Mouse (Mus musculus) R1 (cell line): ENCODE measurements around the gene Ttll10.

ENCODE experiments used
- DNase-seq: peaks from one replicate; pipeline ENCODE4 v3.0.0-alpha.2; 2018; ENCODE audit warnings: low read depth, low spot score

The Ttll10 gene

GRCm38 (mm10) chr4:156065156-156065894 is 6.1 kb upstream of the Ttll10 start:
- no peak for DNase-seq

- DNase-seq = no peak
These were observed 5.3 kb upstream of the Ttll10 start for GRCm38 (mm10) chr4:156064510-156064897.

GRCm38 (mm10) chr4:156063861-156064509 is 4.8 kb upstream of the Ttll10 start:
- DNase-seq = peak; percentile 83

DNA sequence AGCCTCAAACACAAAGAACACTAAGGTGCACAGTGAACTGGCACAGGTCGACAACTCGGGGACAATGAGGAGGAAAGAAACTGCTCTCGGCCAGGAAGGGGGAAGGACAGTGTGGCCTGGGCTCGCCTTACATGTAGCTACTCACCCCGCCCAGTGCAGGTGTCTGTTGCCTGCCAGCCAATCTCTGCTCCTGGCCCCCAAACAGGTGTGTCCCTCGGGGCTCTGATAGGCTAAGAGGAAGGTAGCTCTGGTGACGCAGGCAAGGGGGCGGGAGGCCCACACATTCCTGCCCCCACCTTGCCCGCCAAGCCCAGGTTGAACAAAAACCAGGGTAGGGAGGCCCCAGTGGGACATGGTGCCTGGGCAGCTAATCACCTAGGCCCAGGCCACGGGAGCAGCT is 499 bp upstream of the Ttll10 start:
- DNase-seq = peak; percentile 85

DNA sequence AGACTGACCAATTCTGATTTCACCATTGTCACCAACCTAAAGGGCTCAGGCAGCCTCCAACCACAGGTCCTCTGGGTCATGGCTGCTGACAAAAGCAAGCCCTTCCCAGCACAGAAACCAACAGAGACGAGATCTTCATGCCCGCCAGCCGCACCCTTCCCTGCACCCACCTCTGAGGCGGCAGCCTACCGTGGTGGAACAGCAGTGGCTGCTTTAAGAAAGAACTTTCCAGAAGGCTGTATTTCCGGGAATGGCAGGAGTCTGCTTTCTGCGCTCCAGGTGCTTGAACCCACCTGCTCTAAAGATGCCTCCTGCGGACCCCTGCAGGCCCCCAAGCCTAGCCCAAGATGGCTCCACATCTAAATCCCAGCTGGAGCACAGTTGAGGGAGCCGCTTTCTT is 388 bp downstream of the Ttll10 start:
- DNase-seq = no peak

- DNase-seq = no peak
These were observed 1.5 kb downstream of the Ttll10 start for GRCm38 (mm10) chr4:156057702-156058101.

DNA sequence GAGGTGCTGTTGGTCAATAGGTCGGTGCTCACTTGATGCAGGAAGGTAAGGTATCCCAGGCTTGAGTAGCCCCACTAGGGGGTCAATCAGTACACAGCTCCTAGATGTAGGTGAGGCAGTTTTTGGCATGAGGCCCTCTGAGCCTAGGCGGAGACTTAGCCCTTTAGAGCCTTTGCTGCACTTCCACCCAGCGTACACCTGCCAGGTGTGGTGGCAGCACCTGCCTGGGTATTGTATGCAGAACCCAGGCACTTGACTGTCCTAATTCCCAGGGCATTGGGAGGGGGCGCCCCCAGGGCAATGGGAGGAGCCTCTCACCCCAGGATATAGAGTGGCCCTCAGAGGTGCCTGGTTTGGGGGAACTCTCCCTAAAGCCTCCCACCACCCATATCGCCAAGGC is 4.0 kb downstream of the Ttll10 start:
- no peak for DNase-seq

GRCm38 (mm10) chr4:156054606-156055005 is 4.6 kb downstream of the Ttll10 start:
- no peak for DNase-seq

DNA sequence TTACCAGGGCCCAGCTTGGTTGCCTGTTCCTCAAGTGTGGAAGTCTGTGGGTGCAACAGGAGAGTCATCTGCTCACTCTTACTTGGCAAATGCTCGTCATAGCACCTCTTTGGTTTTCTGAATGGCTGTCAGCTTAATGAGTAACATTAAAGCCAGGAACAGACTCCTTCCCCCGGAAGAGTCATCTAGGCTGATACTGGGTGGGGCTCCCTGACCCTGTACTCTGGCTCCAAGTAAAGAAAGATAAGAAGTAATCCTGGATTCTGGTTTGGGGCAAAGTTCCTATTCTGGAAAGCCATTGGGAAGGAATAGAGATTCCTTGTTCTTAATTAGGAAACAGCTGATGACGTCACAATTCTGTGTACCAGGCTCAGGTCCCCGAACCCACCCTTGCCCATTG is 5.1 kb downstream of the Ttll10 start:
- DNase-seq = no peak

DNA sequence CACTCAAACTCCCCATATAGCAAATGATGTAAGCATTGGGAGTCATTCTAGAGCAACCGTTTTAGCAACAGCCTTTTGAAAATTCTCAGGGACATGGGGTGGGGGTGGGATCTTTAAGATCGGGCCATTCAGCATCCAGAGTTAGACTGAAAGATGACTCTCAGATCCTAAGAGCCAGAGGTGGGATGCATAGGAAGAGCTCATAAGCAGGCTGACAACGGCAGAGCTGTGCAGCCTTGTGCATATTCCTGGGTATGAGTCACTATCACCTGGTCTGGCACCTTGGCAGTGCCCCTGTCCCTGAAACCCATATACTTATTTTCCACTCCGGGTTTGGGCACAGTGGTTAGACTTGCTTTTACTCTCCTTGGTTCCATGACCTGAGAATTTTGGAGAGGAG is 6.1 kb downstream of the Ttll10 start:
- no peak for DNase-seq

DNA sequence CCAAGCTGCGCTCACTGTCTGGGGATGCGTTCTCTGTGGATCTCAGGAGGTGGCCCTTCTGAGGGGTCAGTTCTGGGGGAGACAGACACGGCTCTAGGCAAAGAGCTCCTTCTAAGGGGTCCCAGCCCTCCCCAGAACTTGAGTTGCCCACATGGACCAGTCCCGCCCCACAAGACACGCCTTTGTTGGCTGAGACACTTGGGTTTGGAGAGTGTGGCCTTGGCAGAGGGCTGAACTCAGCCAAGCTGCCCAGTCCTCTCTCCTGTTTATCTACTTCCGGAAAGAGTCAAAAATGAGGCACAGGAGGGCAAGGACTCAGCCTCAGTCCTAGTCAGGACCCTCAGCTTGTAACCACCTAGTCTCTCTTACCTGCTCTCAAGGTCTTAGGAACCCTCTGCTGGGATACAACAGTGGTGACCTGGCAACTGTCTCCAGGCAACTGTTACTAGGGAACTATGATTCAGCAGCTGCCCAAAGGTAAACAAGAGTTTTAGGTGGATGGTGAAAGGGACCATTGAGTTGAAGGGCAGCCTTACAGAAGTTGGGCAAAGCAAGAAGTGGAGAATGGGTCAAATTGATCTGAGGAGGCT is 8.7 kb downstream of the Ttll10 start:
- peak; percentile 63 for DNase-seq

DNA sequence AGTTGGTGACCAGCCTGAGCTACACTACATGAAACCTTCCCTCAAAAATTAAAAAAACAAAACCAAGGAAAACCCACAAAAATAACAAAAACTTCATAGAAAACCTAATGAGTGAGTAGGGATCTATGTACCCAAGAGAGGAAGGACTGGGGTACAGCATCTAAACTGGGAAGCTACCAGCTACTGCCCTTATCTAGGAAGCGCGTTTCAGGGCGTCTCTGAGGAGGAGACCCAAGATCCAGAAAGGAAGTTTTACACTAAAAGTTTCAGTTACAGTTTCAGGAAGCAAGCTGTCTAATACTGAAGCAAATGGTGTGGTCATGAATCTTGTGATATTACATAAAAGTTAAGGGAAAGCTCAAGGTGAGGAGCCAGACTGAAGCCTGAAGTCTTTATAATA is 9.4 kb downstream of the Ttll10 start:
- no peak for DNase-seq

- no peak for DNase-seq
These were observed 14.5 kb downstream of the Ttll10 start for GRCm38 (mm10) chr4:156044754-156045153.

- peak; percentile 25 for DNase-seq
These were observed 24.3 kb downstream of the Ttll10 start for GRCm38 (mm10) chr4:156034901-156035300.

- peak; percentile 35 for DNase-seq
These were observed 24.9 kb downstream of the Ttll10 start for GRCm38 (mm10) chr4:156034301-156034700.

GRCm38 (mm10) chr4:156033476-156034119 is 25.6 kb downstream of the Ttll10 start:
- DNase-seq = peak; percentile 83

DNA sequence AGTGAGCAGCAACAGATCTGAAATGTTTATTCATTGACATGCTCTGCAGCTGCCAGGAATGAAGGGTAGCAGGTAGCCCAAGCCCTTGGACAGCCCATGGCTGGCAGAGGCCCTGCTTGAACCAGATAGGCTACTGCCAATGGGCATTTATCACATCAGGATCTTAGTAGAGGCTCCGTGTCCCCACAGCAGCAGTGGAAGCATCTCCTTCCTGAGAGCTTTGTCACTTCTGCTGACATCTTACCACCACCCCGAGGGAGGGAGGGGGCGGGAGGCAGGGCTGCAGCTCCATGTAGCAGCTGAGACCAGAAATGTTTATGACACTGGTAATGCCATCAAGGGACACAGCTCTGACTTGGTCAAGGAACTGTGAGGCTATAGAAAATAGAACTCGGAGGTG is 26.4 kb downstream of the Ttll10 start:
- no peak for DNase-seq

DNA sequence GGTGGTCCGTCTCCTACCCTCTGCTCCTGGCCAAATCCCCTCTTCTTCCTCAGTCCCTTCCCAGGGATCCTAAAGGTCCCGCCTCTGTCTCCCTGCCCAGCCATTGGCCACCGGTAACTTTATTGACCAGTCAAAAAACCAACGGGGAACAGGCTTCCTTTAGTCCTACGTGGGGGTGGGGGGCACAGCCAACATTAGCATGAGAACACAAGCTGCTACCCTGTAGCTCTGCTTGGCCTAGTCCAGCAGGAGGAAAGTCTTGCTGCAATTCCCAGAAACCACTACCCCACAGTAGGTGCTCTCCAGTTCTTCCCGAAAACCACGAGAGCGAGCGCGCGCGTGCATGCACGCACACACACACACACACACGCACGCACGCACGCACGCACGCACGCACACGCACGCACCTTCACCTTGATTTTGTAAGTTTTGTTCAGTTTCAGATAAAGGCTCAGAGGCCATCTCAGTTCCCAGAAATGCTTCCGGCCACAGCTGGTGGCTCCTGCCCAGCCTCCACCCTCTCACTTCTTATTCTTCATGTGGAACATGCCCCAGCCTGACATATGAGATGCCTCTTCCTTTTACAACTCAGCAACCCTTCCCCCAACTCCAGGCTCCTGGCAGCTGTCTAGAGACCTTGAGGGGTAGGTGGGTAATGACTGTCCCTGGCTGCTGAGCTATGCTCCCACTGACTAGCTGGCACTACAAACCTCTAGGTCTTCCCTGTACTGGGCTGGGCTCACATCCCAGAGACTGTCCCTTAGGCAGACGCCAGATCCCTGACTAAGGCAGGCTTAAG is 27.4 kb downstream of the Ttll10 start:
- peak; percentile 96 for DNase-seq

GRCm38 (mm10) chr4:156031255-156031592 is 28.0 kb downstream of the Ttll10 start:
- DNase-seq = no peak

DNA sequence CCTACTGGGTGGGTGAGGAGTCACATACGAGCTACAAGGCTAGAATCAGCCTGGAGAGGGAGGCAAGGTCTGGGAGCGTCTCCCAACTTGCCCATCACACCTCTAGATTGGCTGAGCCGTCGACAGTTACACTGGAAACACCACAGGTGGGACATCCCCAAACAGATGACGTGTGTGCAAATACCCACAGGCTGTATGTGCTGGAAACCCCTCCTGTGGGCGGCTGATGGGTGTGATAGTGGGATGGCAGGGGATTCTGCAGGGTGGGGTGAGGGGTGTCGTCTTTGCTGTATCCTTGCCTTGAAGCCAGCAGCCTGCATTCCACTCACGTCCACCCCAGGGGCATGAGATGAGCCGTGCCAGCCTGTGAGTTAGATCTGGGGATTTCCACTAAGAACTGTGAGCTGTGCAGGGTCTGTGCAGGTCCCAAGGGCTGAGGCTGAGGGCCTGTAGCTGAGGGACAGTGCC is 28.5 kb downstream of the Ttll10 start:
- DNase-seq = no peak

GRCm38 (mm10) chr4:156028580-156028979 is 30.6 kb downstream of the Ttll10 start:
- no peak for DNase-seq

- DNase-seq = no peak
These were observed 33.2 kb downstream of the Ttll10 start, which contains the start of gene Tnfrsf18 for GRCm38 (mm10) chr4:156026013-156026412. Tnfrsf18 (plus strand) TSS chr4:156026164.
